Mouse (Mus musculus): ENCODE data around the gene Thsd1.

Thsd1 gene

DNA sequence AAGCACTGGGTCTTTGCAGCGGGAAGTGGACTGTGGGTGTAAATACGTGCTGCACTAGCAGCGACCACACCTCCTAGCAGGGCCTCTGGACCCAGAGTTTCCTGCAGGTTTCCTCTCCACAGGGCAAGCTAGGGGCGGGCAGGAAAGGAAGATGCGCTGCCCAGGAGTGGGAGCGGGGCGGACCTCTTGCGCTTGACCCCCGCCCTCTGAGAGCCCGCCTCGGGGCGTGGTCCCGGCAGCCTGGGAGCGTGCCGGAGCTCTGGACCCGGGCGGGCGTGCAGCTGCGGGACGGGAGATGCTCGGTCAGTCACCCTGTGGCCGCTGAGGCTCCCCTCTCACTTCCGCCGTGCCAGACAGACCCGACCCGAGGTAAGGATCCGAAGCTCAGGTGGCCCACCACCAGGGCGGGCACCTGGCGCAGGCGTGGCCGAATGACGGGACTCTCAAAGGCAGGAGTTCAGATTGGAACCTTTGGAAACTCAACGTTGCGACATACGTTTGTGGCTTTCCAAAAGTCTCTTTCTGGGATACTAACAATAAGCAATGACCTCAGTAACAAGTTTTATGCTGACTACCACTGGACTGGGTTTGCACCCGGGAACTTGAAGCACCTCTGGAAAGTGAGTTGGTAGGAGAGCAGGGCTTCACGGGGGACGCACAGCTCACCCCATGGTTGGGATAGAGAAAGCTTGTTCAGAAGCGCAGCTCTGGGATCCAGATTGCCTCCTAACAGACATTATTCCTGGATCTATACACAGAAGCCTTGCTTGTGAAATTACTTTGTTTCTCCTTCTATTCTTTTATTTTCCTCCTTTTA, at the start of gene Thsd1:
Gene Thsd1, plus strand, starts transcription at position 253 of the 817 bp plus-strand sequence.
- ATAC-seq (ENCODE audit: low TSS enrichment) = peak; percentile 82

DNA sequence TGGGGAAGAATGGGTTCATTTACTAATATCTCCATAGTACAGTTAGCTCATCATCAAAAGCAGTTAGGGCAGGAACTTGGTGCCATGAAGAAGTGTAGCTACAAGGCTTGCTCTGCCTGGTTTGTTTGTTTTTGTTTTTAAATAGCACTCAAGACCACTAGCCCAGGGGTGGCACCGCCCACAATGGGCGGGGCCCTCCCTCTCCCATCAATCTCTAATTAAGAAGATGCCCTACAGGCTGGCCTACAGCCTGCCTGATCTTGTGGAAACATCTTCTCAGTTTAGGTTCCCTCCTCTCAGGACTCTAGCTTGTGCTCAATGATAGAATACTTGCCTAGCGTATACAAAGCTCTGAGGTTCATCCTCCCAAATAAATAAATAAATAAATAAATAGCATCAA, 42.2 kb upstream of the Thsd1 start:
- no peak for ATAC-seq (ENCODE audit: low TSS enrichment)

DNA sequence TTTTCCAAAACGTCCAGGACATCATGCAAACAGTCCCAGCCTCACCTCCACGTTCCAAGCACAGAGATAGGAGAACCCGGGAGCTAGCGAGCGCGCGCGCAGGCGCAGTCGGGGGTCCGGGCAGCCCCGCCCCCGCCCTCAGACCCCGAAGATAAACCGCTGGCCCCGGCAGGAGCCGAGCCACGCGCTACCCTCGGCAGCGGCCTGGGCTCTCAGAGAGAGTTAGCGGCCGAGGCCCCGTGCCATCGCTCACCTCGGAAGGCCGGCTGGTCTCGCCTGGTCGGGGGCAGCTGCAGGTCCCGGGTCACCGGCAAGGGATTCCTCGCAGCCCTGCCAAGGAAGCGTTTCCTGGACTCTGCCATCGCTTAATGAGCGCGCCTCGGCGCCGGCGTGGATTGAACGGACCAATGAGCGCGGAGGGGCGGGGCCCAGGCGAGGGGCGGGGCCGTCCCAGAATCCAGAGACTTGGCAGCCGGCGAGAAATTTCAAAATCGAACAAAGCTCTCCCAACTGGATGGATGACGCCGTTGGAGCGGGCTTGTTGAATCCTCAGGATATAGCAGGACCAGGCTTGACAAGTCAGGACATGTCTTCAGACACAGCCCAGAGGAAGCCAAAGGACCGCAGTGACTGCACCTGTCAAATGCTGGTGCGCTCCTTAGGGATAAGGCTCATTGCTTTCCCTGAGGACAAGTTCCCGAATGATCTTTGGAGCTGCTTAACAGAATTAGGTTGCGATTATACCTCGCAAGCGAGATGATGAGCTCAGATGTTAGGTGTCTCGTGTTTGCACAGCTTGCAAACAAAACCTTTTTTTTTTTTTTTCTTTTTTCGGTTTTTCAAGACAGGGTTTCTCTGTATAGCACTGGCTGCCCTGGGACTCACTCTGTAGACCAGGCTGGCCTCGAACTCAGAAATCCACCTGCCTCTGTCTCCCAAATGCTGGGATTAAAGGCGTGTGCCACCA, 41.4 kb upstream of the Thsd1 start, which contains the start of gene Ckap2:
Gene Ckap2, minus strand, starts transcription at position 389 of the 967 bp plus-strand sequence.
- ATAC-seq (ENCODE audit: low TSS enrichment) = peak; percentile 99

DNA sequence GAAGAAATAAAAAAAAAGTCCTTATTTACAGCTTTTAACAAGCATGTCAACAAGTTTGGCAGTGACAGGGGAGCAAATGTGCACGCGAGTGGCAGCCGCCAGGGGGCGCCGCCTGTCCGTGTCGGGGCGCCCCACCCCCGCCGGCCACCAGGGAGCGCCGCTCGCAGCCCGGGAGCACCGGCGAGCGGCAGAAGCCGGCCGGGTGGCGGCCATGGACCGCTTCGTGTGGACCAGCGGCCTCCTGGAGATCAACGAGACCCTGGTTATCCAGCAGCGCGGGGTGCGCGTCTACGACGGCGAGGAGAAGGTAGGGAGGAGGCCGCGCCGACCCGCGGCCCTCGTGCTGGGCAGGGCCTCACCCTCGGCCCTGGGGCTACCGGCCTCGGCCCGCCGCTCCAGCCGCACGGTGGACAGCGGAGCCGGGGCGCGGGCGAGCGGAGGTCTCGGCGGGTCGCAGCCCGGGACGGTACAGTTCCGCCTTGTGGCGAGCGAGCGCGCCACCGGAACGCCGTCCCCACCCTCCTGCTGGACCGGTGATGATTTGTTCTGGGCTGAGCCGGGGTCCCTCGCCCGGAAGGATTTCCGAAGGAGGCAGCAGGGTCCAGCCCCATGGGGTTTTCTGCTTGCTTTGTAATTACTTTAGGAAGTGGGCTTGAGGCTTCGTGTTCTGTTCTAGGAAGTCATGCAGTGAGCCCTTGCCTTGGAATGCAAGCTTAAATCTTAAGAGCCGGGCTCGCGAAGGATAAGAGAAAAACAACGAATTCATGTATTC, 34.3 kb upstream of the Thsd1 start, which contains the start of gene Vps36:
Gene Vps36, plus strand, starts transcription at position 150 of the 772 bp plus-strand sequence.
- peak; percentile 97 for ATAC-seq (ENCODE audit: low TSS enrichment)

DNA sequence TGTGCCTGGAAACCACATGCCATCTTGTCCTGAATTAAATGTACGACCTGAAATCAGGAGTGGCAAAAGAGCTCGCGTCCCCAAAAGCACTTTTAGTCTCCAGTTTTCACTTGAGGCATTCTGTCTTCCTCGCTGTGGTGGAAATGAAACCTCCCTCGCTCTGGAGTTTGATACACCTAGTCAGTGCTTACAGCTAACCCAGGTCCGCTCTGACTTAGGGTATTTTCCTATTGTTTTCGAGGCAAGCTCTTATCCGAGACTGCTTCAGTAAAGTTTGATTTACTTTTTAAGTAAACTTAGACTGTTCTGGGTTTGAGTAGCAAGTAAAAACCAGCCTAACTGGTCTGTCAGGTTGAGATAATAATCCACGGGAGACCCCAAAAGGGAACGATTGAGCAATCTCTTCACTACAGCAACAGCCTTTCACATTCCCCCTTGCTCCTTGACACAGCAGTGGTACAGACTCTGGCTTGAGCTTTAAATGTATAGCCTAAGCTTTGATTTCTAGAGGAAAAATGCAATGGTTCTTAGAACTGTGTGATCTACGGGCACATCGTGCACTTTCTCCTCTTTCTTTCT, 33.6 kb upstream of the Thsd1 start:
- peak; percentile 32; the same call in 1 of the 2 replicates for ATAC-seq (ENCODE audit: low TSS enrichment)

DNA sequence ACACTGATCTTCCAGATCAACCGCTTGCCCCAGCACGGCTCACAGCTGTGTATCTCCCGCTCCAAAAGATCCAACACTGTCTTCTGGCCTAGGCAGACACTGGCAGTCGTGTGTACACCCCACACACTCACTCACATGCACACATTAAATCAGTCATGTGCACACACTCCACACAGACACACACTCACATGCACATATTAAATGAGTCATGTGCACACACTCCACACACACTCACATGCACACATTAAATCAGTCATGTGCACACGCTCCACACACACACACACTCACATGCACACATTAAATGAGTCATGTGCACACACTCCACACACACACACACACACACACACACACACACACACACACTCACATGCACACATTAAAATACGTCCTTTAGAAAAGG, 29.2 kb upstream of the Thsd1 start:
- ATAC-seq (ENCODE audit: low TSS enrichment) = no peak

DNA sequence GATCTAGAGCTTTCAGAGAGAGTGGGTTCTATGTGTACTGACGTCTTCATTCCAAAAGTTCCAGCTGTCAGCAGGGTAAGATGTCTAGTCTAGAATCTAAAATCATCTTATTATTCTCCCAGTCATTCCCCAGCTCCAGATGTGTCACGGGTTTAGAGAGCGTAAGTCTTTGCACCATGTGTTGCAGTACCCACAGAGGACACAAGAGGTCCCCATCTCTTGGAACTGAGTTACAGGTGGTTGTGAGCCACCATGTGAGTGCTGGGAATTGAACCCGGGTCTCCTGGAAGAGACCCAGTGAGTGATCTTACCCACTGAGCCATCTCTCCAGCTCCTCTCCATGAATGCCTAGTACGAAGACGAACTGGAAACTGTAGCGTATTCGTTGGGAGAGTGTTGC, 27.6 kb upstream of the Thsd1 start:
- ATAC-seq (ENCODE audit: low TSS enrichment) = no peak

DNA sequence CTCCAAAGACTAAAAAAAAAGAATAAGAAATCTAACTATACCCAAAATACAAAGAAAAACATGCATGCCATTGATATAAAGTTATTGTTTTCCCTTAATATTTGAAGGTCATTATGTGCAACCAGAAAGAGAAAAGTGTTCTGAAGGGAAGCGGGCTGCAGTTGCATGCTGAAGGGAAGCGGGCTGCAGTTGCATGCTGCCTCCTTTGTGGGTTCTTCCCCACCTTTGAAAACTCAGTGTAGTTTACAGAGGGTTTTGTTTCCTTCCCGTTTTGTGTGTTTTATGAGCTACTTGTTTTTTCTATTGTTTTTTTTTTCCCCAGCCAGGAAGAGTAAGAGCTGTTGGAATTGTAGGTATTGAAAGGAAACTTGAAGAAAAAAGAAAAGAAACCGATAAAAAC, 19.6 kb upstream of the Thsd1 start:
- ATAC-seq (ENCODE audit: low TSS enrichment) = no peak

DNA sequence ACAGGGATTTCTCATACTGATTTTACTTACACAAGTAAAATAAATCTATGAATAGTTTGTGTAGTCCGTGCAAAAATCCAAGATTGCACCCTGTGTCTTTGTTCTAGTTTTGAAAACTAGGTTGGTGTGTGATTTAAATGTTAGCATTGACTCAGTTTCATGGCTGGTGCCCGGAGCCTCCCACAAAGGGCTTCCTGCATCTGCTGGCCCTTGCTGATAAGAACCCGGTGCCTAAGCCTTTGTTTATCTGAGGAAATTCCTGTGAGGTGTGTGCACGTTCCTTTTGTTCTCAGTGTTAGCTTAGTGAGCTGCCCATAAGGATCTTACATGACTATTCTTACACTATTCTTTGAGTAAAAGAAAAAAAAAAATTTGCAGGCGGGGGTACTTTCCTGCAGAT, 18.1 kb upstream of the Thsd1 start:
- ATAC-seq (ENCODE audit: low TSS enrichment) = no peak

DNA sequence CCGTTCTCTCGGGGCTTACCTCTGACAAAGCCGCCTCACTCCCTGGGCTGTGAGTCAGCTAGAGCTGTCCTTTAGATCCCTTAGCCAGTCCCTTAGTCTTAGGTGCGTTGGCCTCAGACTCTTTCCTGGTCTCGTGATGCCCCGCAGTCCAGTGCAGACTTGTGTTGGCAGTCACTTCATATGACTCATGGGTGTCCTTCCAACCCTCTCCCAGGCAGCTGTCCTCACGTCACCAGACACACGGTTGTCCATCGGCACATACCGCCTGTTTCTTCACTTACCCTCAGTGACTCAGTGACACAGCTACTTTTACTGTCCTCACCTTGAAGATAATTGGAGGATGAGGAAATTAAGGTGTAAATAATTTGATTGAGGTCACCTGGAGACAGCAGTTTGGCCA, 12.3 kb upstream of the Thsd1 start:
- no peak for ATAC-seq (ENCODE audit: low TSS enrichment)

DNA sequence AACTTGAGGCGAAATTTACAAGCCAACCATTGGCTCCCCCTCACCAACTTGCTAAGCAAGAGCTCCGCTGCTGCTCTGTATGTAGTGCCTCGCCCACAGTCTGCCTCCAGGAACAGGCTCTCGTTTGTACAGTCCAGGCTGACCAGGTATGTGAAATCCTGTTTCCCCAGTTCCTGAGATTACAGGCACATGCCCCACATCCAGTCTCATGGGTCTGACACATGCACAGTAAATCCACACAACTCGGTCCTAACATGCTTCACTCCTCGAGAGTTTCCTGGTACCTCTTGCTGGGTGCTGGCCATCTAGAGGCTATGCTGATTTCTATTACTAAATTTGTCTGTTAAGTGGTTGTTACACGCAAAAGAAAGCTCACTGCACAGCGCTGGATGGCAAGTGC, 752 bp upstream of the Thsd1 start:
- no peak for ATAC-seq (ENCODE audit: low TSS enrichment)

DNA sequence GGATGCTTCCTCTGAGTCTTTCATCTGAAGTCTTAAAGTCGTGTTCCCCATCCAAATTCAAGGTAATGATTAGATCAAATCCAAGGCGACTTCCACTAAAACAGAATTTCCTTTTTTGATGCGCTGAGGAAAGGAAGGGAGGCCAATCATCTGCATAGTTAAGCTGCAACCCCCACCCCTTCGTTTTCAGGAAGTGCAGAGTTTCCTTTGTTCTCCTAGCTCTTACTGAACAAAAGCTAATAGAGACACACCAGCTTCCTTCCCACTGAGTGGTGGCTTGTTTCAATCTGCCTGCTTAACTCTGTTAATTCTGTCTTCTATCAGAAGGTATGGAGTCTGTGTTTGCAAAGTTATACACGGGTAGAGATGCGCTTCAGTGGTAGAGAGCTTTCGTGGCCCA, 1.5 kb downstream of the Thsd1 start:
- no peak for ATAC-seq (ENCODE audit: low TSS enrichment)

DNA sequence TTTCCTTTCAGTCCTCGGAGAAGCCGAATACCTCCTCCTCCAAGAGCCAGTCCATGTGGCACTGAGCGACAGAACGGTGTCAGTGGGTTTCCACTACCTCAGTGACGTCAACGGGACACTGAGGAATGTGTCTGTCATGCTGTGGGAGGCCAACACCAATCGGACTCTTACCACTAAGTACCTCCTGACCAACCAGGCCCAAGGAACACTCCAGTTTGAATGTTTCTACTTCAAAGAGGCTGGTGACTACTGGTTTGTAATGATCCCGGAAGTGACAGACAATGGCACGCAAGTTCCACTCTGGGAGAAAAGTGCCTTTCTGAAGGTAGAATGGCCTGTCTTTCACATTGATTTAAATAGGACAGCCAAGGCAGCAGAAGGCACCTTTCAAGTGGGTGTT, 15.9 kb downstream of the Thsd1 start:
- no peak for ATAC-seq (ENCODE audit: low TSS enrichment)

DNA sequence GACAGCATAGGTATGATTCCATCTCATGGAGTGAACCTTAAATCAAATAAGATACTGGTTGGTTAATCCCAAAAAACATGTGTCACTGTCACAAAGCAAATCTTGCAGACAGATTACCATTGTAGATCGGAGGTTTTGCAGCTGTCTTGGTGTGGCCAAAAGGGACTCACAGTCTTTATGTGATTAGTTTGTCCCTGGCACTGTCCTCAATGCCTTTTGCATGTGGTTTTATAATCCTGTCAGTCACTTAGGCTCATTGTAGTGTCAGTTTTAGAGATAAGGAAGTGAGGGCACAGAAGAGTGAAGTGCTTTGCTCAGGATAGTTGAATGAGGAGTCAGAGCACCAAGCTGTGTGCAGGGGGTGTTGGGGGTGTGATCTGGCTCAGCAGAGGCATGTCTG, 18.6 kb downstream of the Thsd1 start:
- ATAC-seq (ENCODE audit: low TSS enrichment) = no peak

DNA sequence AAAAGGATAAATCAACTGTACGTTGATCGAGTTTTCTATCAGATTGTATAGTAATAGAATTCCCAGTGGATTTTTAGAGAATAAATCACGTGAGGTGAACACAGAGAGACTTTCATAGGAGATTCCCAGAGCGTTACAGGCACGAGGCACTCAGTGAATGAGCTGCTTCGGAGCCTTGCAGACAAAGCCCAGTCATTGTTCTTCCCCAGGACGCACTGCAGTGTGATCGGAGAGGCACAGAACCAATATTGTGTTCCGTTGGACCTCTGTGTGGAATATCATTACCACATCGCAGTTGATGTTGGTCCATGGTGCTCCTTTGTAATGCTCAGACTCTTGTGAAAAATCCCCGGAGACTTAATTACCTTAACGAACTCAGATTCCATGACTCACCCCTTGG, 20.8 kb downstream of the Thsd1 start:
- peak; percentile 70 for ATAC-seq (ENCODE audit: low TSS enrichment)

DNA sequence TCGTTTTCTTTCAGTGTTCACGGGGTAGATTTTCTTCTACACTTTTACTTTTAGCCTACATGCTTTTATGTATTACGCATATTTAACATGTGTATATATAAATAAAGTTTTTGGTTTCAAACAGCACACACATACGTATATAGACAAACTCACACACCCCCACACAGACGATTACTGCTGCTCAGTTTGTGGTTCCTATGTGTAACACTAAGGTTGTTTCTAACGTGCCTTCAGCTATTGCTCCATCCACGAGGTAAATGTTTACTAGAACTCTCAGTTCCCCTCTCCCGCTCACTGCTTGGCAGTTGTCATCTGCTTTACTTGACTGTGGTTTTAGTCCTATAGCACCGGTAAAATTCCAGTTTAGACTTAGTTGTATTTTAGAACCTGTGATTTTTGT, 22.0 kb downstream of the Thsd1 start:
- no peak for ATAC-seq (ENCODE audit: low TSS enrichment)

DNA sequence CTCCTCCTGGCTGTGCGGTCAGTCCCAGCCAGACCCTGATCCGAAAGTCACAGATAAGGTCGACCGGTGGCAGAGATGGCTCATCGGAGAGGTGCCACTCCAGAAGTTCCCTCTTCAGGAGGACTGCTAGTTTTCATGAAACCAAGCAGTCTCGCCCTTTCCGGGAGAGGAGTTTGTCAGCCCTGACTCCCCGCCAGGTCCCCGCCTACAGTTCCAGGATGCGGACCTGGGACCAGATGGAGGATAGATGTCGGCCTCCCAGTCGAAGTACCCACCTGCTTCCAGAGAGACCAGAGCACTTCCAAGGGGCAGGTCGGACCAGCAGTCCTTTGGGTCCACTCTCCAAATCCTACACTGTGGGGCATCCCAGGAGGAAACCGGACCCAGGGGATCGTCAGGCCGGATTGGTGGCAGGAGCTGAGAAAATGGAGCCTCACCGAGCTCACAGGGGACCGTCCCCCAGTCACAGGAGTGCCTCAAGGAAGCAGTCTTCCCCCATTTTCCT, 31.9 kb downstream of the Thsd1 start:
- no peak for ATAC-seq (ENCODE audit: low TSS enrichment)

DNA sequence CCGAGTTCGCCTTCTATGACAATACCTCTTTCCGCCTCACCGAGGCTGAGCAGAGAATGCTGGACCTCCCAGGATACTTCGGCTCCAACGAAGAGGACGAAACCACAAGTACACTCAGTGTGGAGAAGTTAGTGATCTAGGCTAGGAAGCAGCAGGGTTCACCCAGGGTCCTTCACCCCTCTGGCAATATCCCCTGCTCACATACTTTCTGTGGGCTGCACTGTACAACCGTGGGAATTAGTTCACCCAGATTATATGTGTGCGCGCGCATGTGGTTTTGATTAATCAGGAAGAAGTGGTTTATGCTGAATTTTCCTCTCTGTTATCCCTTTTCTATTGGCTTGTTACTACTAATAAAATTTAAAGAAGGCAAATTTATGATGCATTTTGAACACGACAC, 32.4 kb downstream of the Thsd1 start:
- no peak for ATAC-seq (ENCODE audit: low TSS enrichment)

DNA sequence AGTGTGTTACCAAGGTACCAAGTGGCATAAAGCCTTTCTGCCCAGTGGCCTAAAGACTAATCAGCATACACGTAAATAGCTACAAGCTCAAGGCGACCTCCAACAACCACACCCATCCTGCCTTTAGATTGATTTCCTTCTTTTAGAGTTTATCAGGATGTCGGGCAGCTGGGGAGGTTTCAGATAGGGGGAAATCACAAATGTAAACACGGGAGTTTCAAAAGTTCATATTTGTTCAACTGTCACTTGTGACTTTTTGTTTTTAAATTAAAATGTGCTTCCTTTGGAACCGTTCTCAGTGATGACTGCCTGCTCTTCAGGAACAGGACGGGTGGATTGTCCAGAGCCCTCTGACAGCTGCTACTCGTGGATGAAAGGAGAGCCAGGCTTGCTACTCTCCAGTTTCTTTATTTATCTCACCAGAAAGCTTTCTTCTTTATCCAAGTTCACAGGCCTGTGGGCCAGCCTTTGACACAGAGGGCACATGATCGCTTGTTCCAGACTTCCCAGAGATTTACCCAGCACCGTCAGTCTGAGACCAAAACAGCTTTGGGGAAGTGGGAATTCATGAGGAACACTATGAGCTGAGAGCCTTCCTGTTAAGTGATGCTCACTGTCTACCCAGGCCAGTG, 33.1 kb downstream of the Thsd1 start:
- no peak for ATAC-seq (ENCODE audit: low TSS enrichment)

DNA sequence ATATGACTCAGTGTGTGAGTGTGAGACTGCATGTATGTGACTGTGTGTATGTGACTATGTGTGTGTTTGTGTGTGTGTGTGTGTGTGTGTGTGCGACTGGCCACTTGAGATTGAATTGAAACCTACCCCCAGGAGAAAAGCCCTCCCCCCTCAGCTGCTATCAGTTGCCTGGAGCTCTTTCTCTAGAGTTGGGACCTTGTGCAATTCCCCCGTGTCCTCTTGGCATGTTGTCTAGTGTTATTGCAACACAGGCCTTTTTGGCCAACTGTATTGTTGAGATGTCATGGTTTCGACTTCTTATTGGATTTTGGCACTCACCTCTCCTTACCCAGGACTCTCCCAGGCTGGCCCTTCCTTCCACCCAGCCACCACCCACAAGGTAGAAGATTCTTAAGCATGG, 35.2 kb downstream of the Thsd1 start:
- ATAC-seq (ENCODE audit: low TSS enrichment) = no peak

DNA sequence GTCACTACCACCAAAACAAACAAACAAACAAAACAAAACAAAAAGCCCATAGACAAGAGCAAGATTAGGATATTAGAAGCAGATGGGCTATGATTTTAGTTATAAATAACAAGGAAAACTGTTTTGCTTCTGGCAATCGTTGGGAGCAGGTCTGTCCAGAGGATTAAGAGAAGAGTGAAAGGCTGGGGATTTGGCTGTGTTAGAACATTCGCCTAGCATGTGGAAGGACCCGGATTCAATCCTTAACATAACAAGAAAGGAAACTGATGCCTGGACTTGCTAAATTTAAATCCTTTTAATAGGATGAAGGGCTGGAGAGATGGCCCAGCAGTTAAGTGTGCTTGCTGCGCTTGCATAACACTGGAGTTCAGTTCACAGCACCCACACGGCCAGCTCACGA, 37.2 kb downstream of the Thsd1 start:
- ATAC-seq (ENCODE audit: low TSS enrichment) = no peak

All from frontal cortex, adult (tissue).